Mouse (Mus musculus) ES-Bruce4 (cell line): ENCODE data around the gene Vps37b.

Source experiments
- CTCF ChIP-seq: IDR thresholded peaks from one replicate; pipeline ENCODE4 v1.8.1; 2011; ENCODE audit warnings: low read depth, low read length
- POLR2A ChIP-seq: IDR thresholded peaks from one replicate; pipeline ENCODE4 v1.8.1; 2011; ENCODE audit warnings: low read length; ENCODE audit not compliant: insufficient read depth

DNA sequence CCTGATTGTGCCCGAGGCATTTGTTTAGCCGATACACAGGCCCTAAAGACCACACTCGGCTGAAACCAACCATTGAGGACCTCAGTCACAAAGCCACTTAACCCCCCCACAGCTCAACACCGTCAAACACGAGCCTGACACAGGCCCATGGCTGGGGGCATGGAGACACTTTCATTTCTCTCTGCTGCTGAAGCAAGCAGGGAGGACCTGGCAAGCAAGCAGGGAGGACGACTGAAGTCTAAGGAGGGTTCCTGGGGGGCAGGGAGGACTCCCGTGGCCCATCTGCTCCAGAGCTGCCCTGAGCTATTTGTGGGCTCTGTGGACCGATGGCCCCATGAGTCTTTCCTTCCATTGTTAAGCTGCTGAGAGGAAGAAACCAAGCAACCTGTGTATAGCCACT lies 20.1 kb downstream of the Vps37b start:
- no peak for TF ChIP-seq POLR2A
- no peak for TF ChIP-seq CTCF
